ENCODE assay signal across 19 mouse cellular contexts in the genomic region with DNA sequence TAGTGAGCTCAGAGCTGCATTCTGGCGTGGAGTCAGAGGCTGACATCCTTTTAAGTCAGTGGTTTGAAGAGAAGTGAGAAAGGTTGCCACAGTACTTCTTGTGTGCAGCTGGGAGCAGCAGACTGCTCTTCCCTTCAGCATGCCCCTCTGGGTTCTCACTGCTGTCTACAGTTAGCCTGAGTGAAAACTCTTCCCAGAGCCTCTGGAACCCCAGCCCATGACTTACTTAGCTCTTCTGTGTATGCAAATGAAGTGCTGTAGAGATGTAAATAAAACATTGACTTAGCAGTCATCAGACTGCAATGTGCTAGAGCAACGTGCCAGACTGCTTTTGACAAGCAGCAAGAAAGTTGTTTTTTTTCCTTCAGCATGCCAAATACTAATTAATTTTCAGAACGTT.
DNase-seq lines count a peak whose midpoint lies in the region; ATAC-seq lines count a peak whose summit lies in the region.
"Had no signal": no experiment of that assay in that cellular context is flagged by ENCODE, and none has a peak within 500 bp of the region (broad histone marks: within the 10 kb centered on the region; RNA-seq: fewer than 3 reads in every experiment).

No protein-coding gene starts in this region.

- peak; percentile 80 for ATAC-seq in forebrain, embryonic 15.5 days (replicated peaks)
- ATAC-seq in forebrain, embryonic 11.5 days (replicated peaks; ENCODE audit: low FRiP score), result no peak
- ATAC-seq in lung, embryonic 16.5 days (ENCODE audit: low read depth), result peak; percentile 85
- no peak for ATAC-seq in cerebellum, adult (ENCODE audit: insufficient number of reproducible peaks, low FRiP score, low TSS enrichment)

- no peaks in the 10 kb centered on the region for H3K36me3 ChIP-seq in forebrain, embryonic 15.5 days
- H3K36me3 ChIP-seq in forebrain, embryonic 11.5 days (ENCODE audit: control insufficient read depth, insufficient read depth, low read length), result no peaks in the 10 kb centered on the region
- H3K36me3 ChIP-seq in lung, embryonic 16.5 days (ENCODE audit: control insufficient read depth, insufficient read depth, low read length), result no peaks in the 10 kb centered on the region
- H3K36me3 ChIP-seq: hindbrain, embryonic 12.5 days; midbrain, embryonic 10.5 days had no signal

- peak overlapping the region; percentile 86 for H3K27ac ChIP-seq in forebrain, embryonic 15.5 days (replicated peaks)
- no peak overlapping the region for H3K27ac ChIP-seq in forebrain, embryonic 11.5 days (ENCODE audit: low read depth, low read length)
- no peak overlapping the region for H3K27ac ChIP-seq in lung, embryonic 16.5 days (ENCODE audit: low read length)
- H3K27ac ChIP-seq: macrophage; midbrain, embryonic 10.5 days had no signal

- no peaks in the 10 kb centered on the region for H3K9me3 ChIP-seq in forebrain, embryonic 15.5 days
- H3K9me3 ChIP-seq in forebrain, embryonic 11.5 days (ENCODE audit: control insufficient read depth, low read length), result no peaks in the 10 kb centered on the region
- no peaks in the 10 kb centered on the region for H3K9me3 ChIP-seq in lung, embryonic 16.5 days (ENCODE audit: control insufficient read depth, low read length)
- H3K9me3 ChIP-seq: hindbrain, embryonic 12.5 days; midbrain, embryonic 10.5 days had no signal

- H3K4me1 ChIP-seq in forebrain, embryonic 15.5 days, result peaks cover 17% of the 10 kb centered on the region
- 0 out of 2 replicates have a peak, but pooled peaks cover 2% of the 10 kb centered on the region for H3K4me1 ChIP-seq in forebrain, embryonic 11.5 days (replicated peaks; ENCODE audit: control insufficient read depth, insufficient read depth, low read length)
- no peaks in the 10 kb centered on the region; the same call in 1 of the 2 replicates for H3K4me1 ChIP-seq in lung, embryonic 16.5 days (replicated peaks; ENCODE audit: control insufficient read depth, insufficient read depth, low read length)

- no peaks in the 10 kb centered on the region for H3K27me3 ChIP-seq in forebrain, embryonic 15.5 days
- no peaks in the 10 kb centered on the region for H3K27me3 ChIP-seq in forebrain, embryonic 11.5 days (ENCODE audit: control insufficient read depth, insufficient read depth, low read length)
- H3K27me3 ChIP-seq in lung, embryonic 16.5 days (ENCODE audit: control insufficient read depth, insufficient read depth, low read depth, low read length), result no peaks in the 10 kb centered on the region
- H3K27me3 ChIP-seq: CH12.LX; hindbrain, embryonic 12.5 days had no signal

- no peak overlapping the region for H3K4me2 ChIP-seq in forebrain, embryonic 15.5 days (replicated peaks)
- no peak overlapping the region for H3K4me2 ChIP-seq in forebrain, embryonic 11.5 days (ENCODE audit: low read depth, low read length, severe bottlenecking)
- H3K4me2 ChIP-seq in lung, embryonic 16.5 days (ENCODE audit: low read depth, low read length), result no peak overlapping the region
- H3K4me2 ChIP-seq: hindbrain, embryonic 12.5 days; liver, embryonic 11.5 days had no signal

- no peak overlapping the region for H3K4me3 ChIP-seq in forebrain, embryonic 15.5 days
- H3K4me3 ChIP-seq in forebrain, embryonic 11.5 days (ENCODE audit: low read depth, low read length), result no peak overlapping the region
- H3K4me3 ChIP-seq in lung, embryonic 16.5 days (ENCODE audit: low read length), result no peak overlapping the region
- H3K4me3 ChIP-seq: hindbrain, embryonic 12.5 days; midbrain, embryonic 10.5 days had no signal

- H3K9ac ChIP-seq in forebrain, embryonic 15.5 days (replicated peaks), result no peak overlapping the region
- no peak overlapping the region for H3K9ac ChIP-seq in forebrain, embryonic 11.5 days (ENCODE audit: low read length)
- no peak overlapping the region for H3K9ac ChIP-seq in lung, embryonic 16.5 days (ENCODE audit: low read length)
- H3K9ac ChIP-seq: hindbrain, embryonic 12.5 days had no signal

- whole genome bisulfite sequencing in forebrain, embryonic 15.5 days, result 38% methylated on average over 3 of the region's 3 CpGs
- WGBS in forebrain, embryonic 11.5 days, result 64% methylated on average over 3 of the region's 3 CpGs
- WGBS in lung, embryonic 16.5 days, result 28% methylated on average over 3 of the region's 3 CpGs

- no peak for DNase-seq in forebrain, embryonic 11.5 days (ENCODE audit: low spot score)
- DNase-seq in lung, postnatal 25 days (ENCODE audit: low spot score), result no peak
- DNase-seq in Muller cell, postnatal 12 days (ENCODE audit: inconsistent ontology term), result peak; percentile 13
- DNase-seq in brain, embryonic 18.5 days (ENCODE audit: low read depth, low spot score), result peak; percentile 61
- no peak for DNase-seq in cerebellum, adult 18-20 months
- DNase-seq: adrenal gland, postnatal 36 days; cerebellum, postnatal 14 days; gastrocnemius, postnatal 25 days; kidney, adult 18-20 months; kidney, postnatal 14 days; retina, postnatal 1 day had no signal

Comparison
In these comparisons a context has a peak if more than half of its experiments do, and no peak if none do; other contexts are left out.
1. ATAC-seq: peak in forebrain, embryonic 15.5 days (single experiment) and lung, embryonic 16.5 days (single experiment); none in forebrain, embryonic 11.5 days (single experiment) and cerebellum, adult (single experiment).
2. DNase-seq: peak in Muller cell, postnatal 12 days (single experiment) and brain, embryonic 18.5 days (single experiment); none in forebrain, embryonic 11.5 days (single experiment), lung, postnatal 25 days (single experiment) and cerebellum, adult 18-20 months (0 of 2).